Mouse (Mus musculus) liver, adult 2 months (tissue): ENCODE measurements at regions not wholly inside any gene's neighbourhood (a gene's known extent, or its start where the extent isn't known, plus 50 kb on each side); places are given as distances from the start of the nearest gene placed in this dataset.

ENCODE experiments used
- CTCF ChIP-seq: fragments of 200-500 bp; IDR thresholded peaks from 2 replicates; pipeline ENCODE4 v1.5.1; 2011; ENCODE audit warnings: low read depth, low read length, control low read depth
- POLR2A ChIP-seq: fragments of 200-500 bp; IDR thresholded peaks from 2 replicates; pipeline ENCODE4 v1.6.1; 2011; ENCODE audit warnings: low read length, control low read depth; ENCODE audit not compliant: insufficient read depth; ENCODE audit errors: extremely low read depth

DNA sequence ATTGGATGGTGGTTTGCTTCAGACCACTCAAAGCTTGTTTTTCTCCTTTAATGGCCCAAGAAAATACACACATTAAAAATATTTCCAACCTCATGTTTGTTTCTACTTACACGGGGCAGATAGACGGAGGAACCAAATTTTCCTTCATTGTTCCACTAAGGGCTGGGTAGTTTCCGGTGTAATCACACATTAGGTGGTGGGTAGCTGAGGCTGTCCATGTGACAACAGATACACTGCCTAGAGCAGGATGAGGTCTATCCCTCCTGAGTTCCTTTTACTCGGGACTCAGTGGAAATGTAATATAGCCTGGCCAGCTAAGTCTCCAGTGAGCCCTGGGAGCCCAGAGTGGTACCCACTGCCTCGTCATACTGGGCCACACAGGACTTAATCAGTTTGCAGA lies 192.5 kb downstream of the Rplp1 start:
- TF ChIP-seq CTCF: no peak
- no peak for TF ChIP-seq POLR2A
